Mouse (Mus musculus) fat pad, adult 2 months (tissue): Measurements from ENCODE around the gene Carmil1.
"Not testable (repeated sequence)": the region's sequence is repeated elsewhere in the genome, so short reads cannot be mapped to it uniquely, and the experiment has no call there.

Source experiments
- DNase-seq: peaks from one replicate; pipeline ENCODE4 v3.0.0-alpha.2; 2011; ENCODE audit warnings: low read depth, low spot score; ENCODE audit errors: extremely low read depth

Gene Carmil1

DNA sequence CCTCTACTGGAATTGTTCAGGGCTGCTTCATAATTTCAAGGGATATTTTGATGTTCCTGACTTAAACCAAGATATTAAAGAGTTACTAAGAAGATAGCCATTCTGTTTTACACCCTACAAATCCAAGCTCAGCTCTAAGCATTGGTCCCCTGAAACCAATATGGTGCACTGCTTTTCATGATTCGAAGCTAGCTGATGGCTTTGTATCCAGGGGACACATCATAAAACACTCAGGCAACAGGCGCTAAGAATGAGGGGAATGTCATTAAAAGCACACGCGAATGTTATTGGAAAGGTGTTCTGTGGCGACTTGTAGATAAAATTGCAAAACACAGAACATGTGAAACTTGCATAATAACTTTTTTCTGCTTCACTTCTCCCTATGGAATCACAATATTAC is 174.8 kb downstream of the Carmil1 start:
- DNase-seq = no peak

DNA sequence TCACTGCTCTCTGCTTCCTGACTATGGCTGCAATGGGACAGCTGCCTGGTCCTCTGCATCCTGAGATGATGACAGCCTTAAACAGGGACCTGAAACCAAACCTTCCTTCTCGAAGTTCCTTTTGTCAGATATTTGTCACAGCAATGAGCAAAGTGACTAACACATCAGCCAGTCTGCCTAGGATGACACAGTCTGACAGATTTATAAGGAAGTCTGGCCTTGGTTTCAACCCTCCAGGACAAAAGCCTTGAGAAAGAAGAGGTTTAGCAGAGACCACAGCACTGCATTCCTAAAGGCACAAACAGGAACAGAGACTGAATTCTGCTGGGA is 175.3 kb downstream of the Carmil1 start:
- DNase-seq = no peak

GRCm38 (mm10) chr13:24104611-24105339 is 175.8 kb downstream of the Carmil1 start:
- not testable (repeated sequence) for DNase-seq

DNA sequence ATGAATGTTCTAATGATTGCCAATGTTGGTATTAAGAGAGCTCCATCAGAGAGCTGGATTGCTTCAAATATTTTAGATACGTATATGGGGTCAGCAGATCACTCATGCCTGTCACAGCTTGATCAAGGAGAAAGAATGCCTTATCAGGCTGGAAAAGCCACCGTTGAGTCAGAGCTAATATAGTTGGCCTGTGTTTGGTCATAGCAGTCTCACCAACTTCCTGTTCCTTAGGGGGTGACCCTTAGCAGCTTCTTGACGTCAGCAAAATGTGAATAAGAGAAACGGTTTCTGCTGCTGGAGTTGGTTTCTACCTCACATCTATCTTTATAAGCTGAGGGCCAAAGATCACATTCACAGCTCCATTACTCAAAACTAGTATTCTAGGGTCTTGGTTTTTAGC is 176.6 kb downstream of the Carmil1 start:
- no peak for DNase-seq

DNA sequence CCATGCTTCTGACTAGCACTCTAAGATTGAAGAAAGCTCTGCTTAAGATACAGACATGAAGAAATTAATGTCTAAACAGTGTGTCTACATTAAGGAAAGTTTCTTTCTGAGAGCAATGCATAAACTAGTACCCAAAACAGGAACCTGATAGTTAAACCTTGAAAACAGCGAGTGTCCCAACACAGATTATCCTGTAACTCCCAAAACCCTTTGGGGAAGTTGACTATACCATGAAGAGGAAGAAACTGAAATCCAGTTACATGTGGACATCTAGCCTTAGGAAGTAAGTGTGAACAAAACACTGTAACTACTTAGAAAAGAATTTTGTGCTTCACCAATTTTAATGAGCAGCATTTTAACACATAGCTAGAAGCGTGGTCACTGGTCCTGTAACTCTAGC is 177.4 kb downstream of the Carmil1 start:
- no peak for DNase-seq

- no peak for DNase-seq
These were observed 178.3 kb downstream of the Carmil1 start for GRCm38 (mm10) chr13:24102256-24102655.

DNA sequence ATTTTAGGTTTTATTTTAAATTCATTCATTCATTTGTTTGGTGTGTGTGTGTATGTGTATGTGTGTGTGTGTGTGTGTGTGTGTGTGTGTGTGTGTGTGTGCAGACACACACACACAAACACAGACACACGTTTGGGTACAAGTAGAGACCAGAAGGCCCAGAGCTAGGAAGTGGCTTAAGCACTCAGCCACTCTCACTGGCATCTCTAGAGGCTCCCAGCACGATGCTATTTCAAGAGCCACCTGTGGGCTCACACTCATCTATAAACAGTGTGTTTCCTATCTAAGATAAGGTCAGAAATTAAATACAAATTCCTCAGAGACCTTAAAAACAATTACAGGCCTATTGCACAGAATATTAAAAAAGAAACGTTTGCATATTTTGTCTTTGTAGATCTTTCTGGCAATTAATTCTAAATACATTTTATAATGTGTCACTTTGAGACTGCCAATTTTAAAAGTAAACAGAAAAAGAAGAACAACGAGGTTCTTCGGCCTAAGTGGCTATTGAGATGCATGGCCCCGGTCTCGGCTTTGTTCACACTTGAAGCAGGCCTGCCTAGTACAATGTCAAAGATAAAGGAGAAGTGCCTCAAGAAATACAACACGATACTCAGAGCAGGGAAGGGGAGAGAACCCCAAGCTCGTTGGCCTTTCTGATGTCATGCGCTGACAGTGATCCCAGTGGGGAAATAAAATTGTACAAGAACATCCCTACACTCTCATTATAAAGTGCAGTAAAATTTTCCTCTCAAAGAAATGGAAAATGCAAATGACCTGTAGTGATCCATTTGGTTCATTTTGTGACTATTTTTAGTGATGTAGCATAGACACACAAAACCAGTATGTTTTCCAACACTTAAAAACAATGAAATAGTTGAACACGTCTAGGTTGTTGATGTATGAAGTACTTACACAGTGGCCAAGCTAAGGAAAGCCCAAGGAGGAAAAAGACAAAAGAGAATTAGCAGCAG is 179.2 kb downstream of the Carmil1 start:
- no peak for DNase-seq

- DNase-seq = no peak
These were observed 180.0 kb downstream of the Carmil1 start for GRCm38 (mm10) chr13:24100516-24101094.

DNA sequence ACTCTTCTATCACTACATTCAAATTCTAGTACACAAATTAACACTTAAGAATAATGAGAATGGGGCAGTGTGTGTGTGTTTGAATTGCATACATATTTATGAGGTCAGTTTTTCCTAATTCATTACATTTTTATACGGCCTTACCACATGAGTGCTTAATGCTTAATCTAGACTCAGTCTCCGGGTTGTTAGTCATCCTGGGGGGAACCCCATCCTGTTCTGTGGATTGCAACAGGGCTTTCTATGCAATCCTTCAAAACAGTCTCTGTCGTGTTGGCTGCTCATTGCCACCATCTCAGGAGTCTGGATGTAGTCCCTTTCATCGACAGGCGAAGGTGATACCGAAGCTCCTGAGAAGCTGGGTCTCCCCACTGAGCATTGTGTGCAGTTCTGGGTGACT is 184.0 kb downstream of the Carmil1 start:
- DNase-seq = no peak

GRCm38 (mm10) chr13:24094825-24095547 is 185.6 kb downstream of the Carmil1 start:
- no peak for DNase-seq

DNA sequence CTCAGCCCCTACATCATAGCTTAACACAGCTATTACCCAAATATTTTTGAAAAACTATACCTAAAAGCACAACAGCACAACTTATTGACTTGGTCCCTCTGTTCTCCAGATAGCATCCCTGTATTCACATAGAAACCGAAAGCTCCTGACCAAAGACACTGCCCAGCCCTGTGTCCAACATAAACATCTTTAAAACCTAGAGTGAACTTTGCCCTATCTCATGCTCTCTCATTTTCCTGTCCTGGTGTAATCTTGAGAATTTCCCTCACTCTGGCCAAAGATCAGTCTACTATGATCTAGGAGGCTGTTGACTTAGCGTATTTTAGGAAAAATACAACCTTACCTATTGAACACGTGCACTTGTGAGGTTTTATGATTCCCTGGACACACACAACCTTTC is 187.5 kb downstream of the Carmil1 start:
- DNase-seq = no peak

GRCm38 (mm10) chr13:24092073-24092472 is 188.5 kb downstream of the Carmil1 start:
- DNase-seq = no peak

GRCm38 (mm10) chr13:24082153-24082552 is 198.4 kb downstream of the Carmil1 start:
- no peak for DNase-seq

DNA sequence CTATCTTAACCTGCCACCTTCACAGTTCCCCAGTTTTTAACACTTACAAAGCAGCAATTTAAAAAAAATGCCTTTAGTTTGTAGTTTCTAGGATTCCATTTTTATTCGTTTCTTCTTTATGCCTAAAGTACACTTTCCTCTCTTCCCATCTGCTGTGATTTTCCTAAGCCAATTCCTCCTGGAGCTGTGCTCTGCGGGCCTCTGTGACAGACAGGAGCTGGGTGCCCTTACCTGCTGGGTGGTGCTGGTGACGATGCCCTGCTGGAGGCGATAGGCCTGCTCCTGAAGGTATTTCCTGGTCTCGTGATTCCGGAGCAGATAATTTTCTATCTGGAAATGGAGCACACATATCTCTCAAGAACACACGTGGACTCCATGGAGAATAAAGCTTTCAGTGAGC is 198.9 kb downstream of the Carmil1 start:
- no peak for DNase-seq

GRCm38 (mm10) chr13:24072588-24072987 is 208.0 kb downstream of the Carmil1 start:
- no peak for DNase-seq

DNA sequence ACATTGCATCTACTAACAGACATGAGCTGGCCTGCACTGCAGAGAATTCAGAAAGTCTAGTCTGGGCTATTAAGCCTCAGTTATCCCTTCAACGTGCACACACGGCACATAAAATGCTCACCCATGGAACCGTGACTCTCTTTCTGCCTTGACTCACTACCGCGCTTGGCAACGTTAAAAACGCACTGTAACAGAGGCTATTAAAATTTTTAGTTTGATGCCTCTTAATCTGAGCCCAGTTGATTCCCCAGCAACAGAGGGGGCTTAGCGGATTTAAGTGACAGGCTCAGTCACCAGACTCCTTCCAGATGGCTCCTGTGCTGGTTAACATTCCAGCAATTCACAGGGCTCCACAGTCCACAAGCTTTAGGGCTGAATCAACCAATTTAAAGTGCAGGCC is 213.0 kb downstream of the Carmil1 start:
- no peak for DNase-seq

- DNase-seq = no peak
These were observed 215.1 kb downstream of the Carmil1 start for GRCm38 (mm10) chr13:24065536-24065935.

DNA sequence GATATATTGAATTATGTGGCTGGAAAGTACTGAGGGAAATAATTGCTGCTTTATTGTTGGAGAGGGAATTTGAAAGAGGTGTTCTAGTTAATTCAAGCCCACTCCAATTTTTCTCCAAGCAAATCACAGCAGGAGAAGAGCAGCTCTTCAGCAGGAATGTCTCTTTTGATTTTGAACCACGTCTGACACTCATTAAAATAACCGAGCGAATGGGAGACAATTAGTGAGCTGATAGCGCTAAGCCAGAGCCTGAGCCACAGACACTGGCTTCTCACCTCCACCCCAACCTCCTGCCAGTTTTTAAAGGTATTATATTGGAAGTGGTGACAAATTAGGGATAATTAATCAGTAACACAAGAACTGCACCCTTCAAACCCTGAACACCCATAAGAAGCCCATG is 217.8 kb downstream of the Carmil1 start:
- no peak for DNase-seq

DNA sequence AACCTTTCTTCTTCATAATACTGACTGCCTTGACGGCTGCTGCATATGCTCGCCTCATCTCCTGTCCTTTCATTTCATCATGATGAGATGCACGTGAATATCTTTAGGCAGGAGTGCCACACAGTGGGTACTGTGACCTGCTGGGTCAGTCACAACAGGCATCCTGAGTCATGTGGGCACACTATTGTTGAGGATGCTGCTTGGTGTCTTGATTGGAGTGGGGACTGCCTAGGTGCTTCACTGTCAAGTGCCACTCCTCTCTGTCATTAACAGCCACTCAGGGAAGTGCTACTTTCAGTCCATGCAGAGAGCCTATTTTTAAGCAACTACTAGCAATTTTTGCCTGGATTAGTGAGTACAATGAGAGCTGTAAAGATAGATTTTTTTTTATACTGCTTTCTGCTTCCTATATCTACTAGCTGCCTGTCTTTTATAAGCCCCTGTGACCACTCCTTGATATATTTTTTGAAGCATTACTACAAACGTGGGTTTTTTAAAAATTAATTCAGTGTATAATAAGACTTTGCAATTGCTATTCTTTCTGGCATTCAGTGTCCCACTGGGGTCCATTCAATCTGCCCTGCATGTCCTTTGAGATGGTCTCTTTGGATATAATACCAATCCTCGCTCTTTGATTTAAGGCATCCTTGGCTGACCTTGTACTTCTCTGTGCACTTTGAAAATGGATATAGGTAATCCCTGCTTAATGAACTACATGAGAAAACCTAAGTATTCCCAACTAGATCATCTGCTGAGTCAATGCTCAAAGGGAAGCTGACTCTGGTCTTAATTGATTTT is 225.3 kb downstream of the Carmil1 start:
- DNase-seq = no peak

DNA sequence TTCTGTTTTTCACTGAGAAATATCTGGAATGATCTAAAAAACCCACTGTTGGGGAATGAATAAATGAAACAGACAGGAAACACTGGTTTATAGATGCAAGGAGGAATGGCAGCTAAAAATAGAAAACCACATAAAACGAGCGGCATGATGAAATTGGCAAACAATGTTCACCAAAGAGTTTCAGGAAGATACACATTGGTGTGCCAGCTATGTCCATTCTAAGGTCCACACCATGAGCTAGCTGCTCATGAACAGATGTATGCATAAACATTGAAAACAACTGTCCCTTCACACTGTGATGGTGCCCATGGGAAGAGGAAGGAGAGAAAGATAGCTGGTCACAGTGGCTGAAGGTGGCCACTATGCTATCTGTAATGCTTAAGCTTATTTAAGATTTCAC is 229.1 kb downstream of the Carmil1 start:
- DNase-seq = no peak
